Mouse (Mus musculus) heart, postnatal 25 days (tissue): ENCODE measurements around the gene Tbcc. TPM values are rescaled to one million over a fixed set of nuclear protein-coding genes. Genes with fewer than 3 reads are reported as not detected.

Experiments used
- total RNA-seq, 2 experiments: library from RNA; stranded (reverse); gene quantifications; 2 replicates each; pipeline ENCODE4 v1.2.3; 2021

The Tbcc gene
- total RNA-seq, 2 experiments from 2014 or later, result 15.5 to 17.7 TPM

Other genes with a start within 250 kb of the Tbcc start
- 10 to 100 TPM; 26.3 to 27.1 TPM for gene Klc4, start 244.7 kb upstream of the Tbcc start, total RNA-seq
- gene Mrpl2, start 244.5 kb upstream of the Tbcc start, total RNA-seq, result 100 to 1,000 TPM; 125 to 132 TPM
- 10 to 100 TPM; 21.3 to 23.0 TPM for gene Cul7, start 240.3 kb upstream of the Tbcc start, total RNA-seq
- gene Rrp36, start 216.3 kb upstream of the Tbcc start, total RNA-seq, result 10 to 100 TPM in 1 of 2 experiments, 1 to 10 TPM in 1; 9.9 to 10.8 TPM
- 10 to 100 TPM; 48.6 to 53.8 TPM for gene Mea1, start 211.9 kb upstream of the Tbcc start, total RNA-seq
- 100 to 1,000 TPM in 1 of 2 experiments, 10 to 100 TPM in 1; 95.5 to 107 TPM for gene Klhdc3, start 209.8 kb upstream of the Tbcc start, total RNA-seq
- 10 to 100 TPM; 33.2 to 34.9 TPM for gene Ppp2r5d, start 185.6 kb upstream of the Tbcc start, total RNA-seq
- 10 to 100 TPM; 29.9 to 32.2 TPM for gene Pex6, start 179.2 kb upstream of the Tbcc start, total RNA-seq
- 1 to 10 TPM in 1 of 2 experiments, under 1 TPM in 1; 0.92 to 2.3 TPM for gene Gnmt, start 161.5 kb upstream of the Tbcc start, total RNA-seq
- gene Cnpy3, start 138.5 kb upstream of the Tbcc start, total RNA-seq, result 10 to 100 TPM; 18.8 to 20.1 TPM
- not detected for gene Ptcra, start 127.0 kb upstream of the Tbcc start, total RNA-seq
- gene 2310039H08Rik, start 118.0 kb upstream of the Tbcc start, total RNA-seq, result 10 to 100 TPM; 26.1 to 28.2 TPM
- 10 to 100 TPM; 56.0 to 58.6 TPM for gene Rpl7l1, start 108.0 kb upstream of the Tbcc start, total RNA-seq
- gene Bicral, start 32.2 kb upstream of the Tbcc start, total RNA-seq, result 10 to 100 TPM; 15.0 to 16.7 TPM
- not detected for gene Prph2, start 19.8 kb downstream of the Tbcc start, total RNA-seq
- gene Ubr2, start 119.9 kb downstream of the Tbcc start, total RNA-seq, result 10 to 100 TPM; 65.7 to 73.5 TPM